Mouse (Mus musculus): ENCODE measurements at regions not wholly inside any gene's neighbourhood (a gene's known extent, or its start where the extent isn't known, plus 50 kb on each side); places are given as distances from the start of the nearest gene placed in this dataset.

GRCm38 (mm10) chr19:34420293-34420792 lies 54.6 kb downstream of the Ch25h start:
- TF ChIP-seq MYOD1 (IDR thresholded peaks at IDR 0.05; ENCODE audit: control insufficient read depth in 1 of 3, insufficient read length in 2 of 3, low read depth in 2 of 3) (no peak), MYOG (IDR thresholded peaks at IDR 0.05; ENCODE audit: control insufficient read depth in 1 of 3, insufficient read depth in 1 of 3, insufficient read length in 2 of 3, low read depth in 2 of 3) (no peak), REST (IDR thresholded peaks at IDR 0.05; ENCODE audit: insufficient read depth, insufficient read length) (no peak), E2F4 (IDR thresholded peaks at IDR 0.05; ENCODE audit: insufficient read depth) (no peak), POLR2AphosphoS2 (IDR thresholded peaks at IDR 0.05; ENCODE audit: insufficient read length, low read depth) (no peak)
